Comparison of ENCODE assay signal across 10 mouse cellular contexts in genomic region chr3:94364154-94364526, GRCm38 (mm10). TPM values are rescaled to one million over a fixed set of nuclear protein-coding genes. Genes with fewer than 3 reads are reported as not detected.
DNase-seq lines count a peak whose midpoint lies in the region; ATAC-seq and TF ChIP-seq lines count a peak whose summit lies in the region.
"Had no signal": no experiment of that assay in that cellular context is flagged by ENCODE, and none has a peak within 500 bp of the region (broad histone marks: within the 10 kb centered on the region; RNA-seq: fewer than 3 reads in every experiment).

No protein-coding gene starts in this region.

- ATAC-seq in kidney, embryonic 14.5 days (ENCODE audit: low FRiP score, low TSS enrichment) = peak; percentile 47
- ATAC-seq in hindbrain, embryonic 11.5 days (ENCODE audit: low FRiP score) = peak; percentile 64
- ATAC-seq in midbrain, embryonic 12.5 days (ENCODE audit: low FRiP score, low read depth) = no peak; the same call in none of the 2 replicates
- ATAC-seq: Patski had no signal

- peak overlapping the region; percentile 74 for H3K9ac ChIP-seq in kidney, embryonic 14.5 days (ENCODE audit: low read depth, low read length)
- H3K9ac ChIP-seq in hindbrain, embryonic 11.5 days (ENCODE audit: low read depth, low read length) = peak overlapping the region; percentile 81
- H3K9ac ChIP-seq in midbrain, embryonic 12.5 days (replicated peaks) = peak overlapping the region; percentile 80

- no peak overlapping the region for H3K27ac ChIP-seq in kidney, embryonic 14.5 days (ENCODE audit: low read depth, low read length)
- no peak overlapping the region for H3K27ac ChIP-seq in cortical plate, adult 2 months (ENCODE audit: insufficient read depth, low read length)
- no peak overlapping the region for H3K27ac ChIP-seq in hindbrain, embryonic 11.5 days (ENCODE audit: low read depth, low read length)
- peak overlapping the region; percentile 63 for H3K27ac ChIP-seq in midbrain, embryonic 12.5 days (replicated peaks)

- no peak for TF ChIP-seq POLR2A in cortical plate, adult 2 months (IDR thresholded peaks at IDR 0.05; ENCODE audit: extremely low read depth, insufficient read depth, low read length)

- peak overlapping the region; percentile 94 for H3K4me2 ChIP-seq in kidney, embryonic 14.5 days (replicated peaks; ENCODE audit: low read depth, low read length)
- peak overlapping the region; percentile 87 for H3K4me2 ChIP-seq in hindbrain, embryonic 11.5 days (replicated peaks; ENCODE audit: low read depth, low read length)
- H3K4me2 ChIP-seq in midbrain, embryonic 12.5 days (replicated peaks) = peak overlapping the region; percentile 90

- H3K27me3 ChIP-seq in kidney, embryonic 14.5 days (ENCODE audit: control insufficient read depth, insufficient read depth, low read length) = peaks cover 24% of the 10 kb centered on the region
- H3K27me3 ChIP-seq in hindbrain, embryonic 11.5 days (ENCODE audit: control insufficient read depth, insufficient read depth, low read length) = peaks cover 8% of the 10 kb centered on the region; the same call in 1 of the 2 replicates
- H3K27me3 ChIP-seq in midbrain, embryonic 12.5 days = peaks cover 48% of the 10 kb centered on the region

- WGBS in kidney, embryonic 14.5 days = 5% methylated on average over 18 of the region's 23 CpGs
- WGBS in hindbrain, embryonic 11.5 days = 6% methylated on average over 16 of the region's 23 CpGs
- 4% methylated on average over 23 of the region's 23 CpGs for WGBS in midbrain, embryonic 12.5 days

- no peak for DNase-seq in kidney, postnatal 4 days
- DNase-seq in hindbrain, embryonic 11.5 days (ENCODE audit: low spot score) = no peak
- DNase-seq in gastrocnemius, adult 8-10 months (ENCODE audit: low spot score in 2 of 2) = no peak
- no peak for DNase-seq in adrenal gland, postnatal 25 days
- DNase-seq in thymus, postnatal 25 days = no peak

- no peak for TF ChIP-seq CTCF in cortical plate, adult 2 months (IDR thresholded peaks at IDR 0.05; ENCODE audit: extremely low read depth, insufficient read depth, low read length)

- no peaks in the 10 kb centered on the region for H3K9me3 ChIP-seq in kidney, embryonic 14.5 days (ENCODE audit: control insufficient read depth, low read length)
- no peaks in the 10 kb centered on the region for H3K9me3 ChIP-seq in hindbrain, embryonic 11.5 days (ENCODE audit: control insufficient read depth, low read length)
- no peaks in the 10 kb centered on the region for H3K9me3 ChIP-seq in midbrain, embryonic 12.5 days

- no peaks in the 10 kb centered on the region for H3K36me3 ChIP-seq in kidney, embryonic 14.5 days (ENCODE audit: control insufficient read depth, insufficient read depth, low read length)
- H3K36me3 ChIP-seq in hindbrain, embryonic 11.5 days (ENCODE audit: control insufficient read depth, insufficient read depth, low read length) = no peaks in the 10 kb centered on the region
- no peaks in the 10 kb centered on the region for H3K36me3 ChIP-seq in midbrain, embryonic 12.5 days

- no peaks in the 10 kb centered on the region for H3K4me1 ChIP-seq in kidney, embryonic 14.5 days (ENCODE audit: control insufficient read depth, insufficient read depth, low read length)
- H3K4me1 ChIP-seq in cortical plate, adult 2 months (ENCODE audit: control insufficient read depth, insufficient read depth, low read length) = no peaks in the 10 kb centered on the region
- no peaks in the 10 kb centered on the region for H3K4me1 ChIP-seq in hindbrain, embryonic 11.5 days (replicated peaks; ENCODE audit: control insufficient read depth, insufficient read depth, low read length)
- H3K4me1 ChIP-seq in midbrain, embryonic 12.5 days = peaks cover 11% of the 10 kb centered on the region; the same call in 1 of the 2 replicates

- peak overlapping the region; percentile 57 for H3K4me3 ChIP-seq in kidney, embryonic 14.5 days (ENCODE audit: low read length)
- H3K4me3 ChIP-seq in cortical plate, adult 2 months (ENCODE audit: insufficient read depth, low read length) = peak overlapping the region; percentile 36; the same call in 1 of the 2 replicates
- peak overlapping the region; percentile 44 for H3K4me3 ChIP-seq in hindbrain, embryonic 11.5 days (ENCODE audit: low read depth, low read length)
- H3K4me3 ChIP-seq in midbrain, embryonic 12.5 days = peak overlapping the region; percentile 53

RNA-seq across cellular contexts. Expression of gene C2cd4d, which starts 1.9 kb away (rescaled TPM):
- 1.0 and 1.5 TPM in 2 replicates for polyA plus RNA-seq in kidney, embryonic 14.5 days (2014; fragmentation: Nextera tagmentation; extraction: Ambion mirVana)
- polyA plus RNA-seq in cortical plate, adult 2 months (2012; rRNA removed) = 0.61 and 0.70 TPM in 2 replicates
- polyA plus RNA-seq in hindbrain, embryonic 11.5 days (2014; fragmentation: Nextera tagmentation; extraction: Ambion mirVana) = 1.4 and 2.1 TPM in 2 replicates
- 1.9 and 3.3 TPM in 2 replicates for polyA plus RNA-seq in midbrain, embryonic 12.5 days (2016; fragmentation: Nextera tagmentation; extraction: Ambion mirVana)
- not detected for total RNA-seq in gastrocnemius, adult 8-10 months (2022)
- 0.49 TPM in 1 of 2 replicates, not detected in the other for total RNA-seq in adrenal gland, postnatal 25 days (2021)
- total RNA-seq: gastrocnemius, adult 18-20 months had no signal
- polyA plus RNA-seq: Patski had no signal

RNA-seq across cellular contexts. Expression of gene Rorc, which starts 8.5 kb away (rescaled TPM):
- 3.4 and 6.1 TPM in 2 replicates for polyA plus RNA-seq in kidney, embryonic 14.5 days (2014; fragmentation: Nextera tagmentation; extraction: Ambion mirVana)
- polyA plus RNA-seq in cortical plate, adult 2 months (2012; rRNA removed) = 1.9 and 2.0 TPM in 2 replicates
- 0.08 and 0.21 TPM in 2 replicates for polyA plus RNA-seq in hindbrain, embryonic 11.5 days (2014; fragmentation: Nextera tagmentation; extraction: Ambion mirVana)
- polyA plus RNA-seq in midbrain, embryonic 12.5 days (2016; fragmentation: Nextera tagmentation; extraction: Ambion mirVana) = 0.18 and 0.28 TPM in 2 replicates
- total RNA-seq in gastrocnemius, adult 8-10 months (2022) = 100 to 1,000 TPM in 3 of 4 experiments, 10 to 100 TPM in 1; 97.2 to 109 (median 105) TPM
- total RNA-seq in adrenal gland, postnatal 25 days (2021) = 13.9 and 19.0 TPM in 2 replicates

RNA-seq across cellular contexts. Expression of gene Them5, which starts 22.2 kb away (rescaled TPM):
- polyA plus RNA-seq in kidney, embryonic 14.5 days (2014; fragmentation: Nextera tagmentation; extraction: Ambion mirVana) = not detected in 2 replicates
- not detected in 2 replicates for polyA plus RNA-seq in cortical plate, adult 2 months (2012; rRNA removed)
- polyA plus RNA-seq in hindbrain, embryonic 11.5 days (2014; fragmentation: Nextera tagmentation; extraction: Ambion mirVana) = 0.11 TPM in 1 of 2 replicates, not detected in the other
- polyA plus RNA-seq in midbrain, embryonic 12.5 days (2016; fragmentation: Nextera tagmentation; extraction: Ambion mirVana) = not detected in 2 replicates
- total RNA-seq in gastrocnemius, adult 8-10 months (2022) = not detected
- total RNA-seq in adrenal gland, postnatal 25 days (2021) = not detected in 2 replicates
- total RNA-seq: gastrocnemius, adult 18-20 months had no signal

RNA-seq across cellular contexts. Expression of gene Lingo4, which starts 34.2 kb away (rescaled TPM):
- polyA plus RNA-seq in kidney, embryonic 14.5 days (2014; fragmentation: Nextera tagmentation; extraction: Ambion mirVana) = 0.17 and 0.24 TPM in 2 replicates
- 0.46 and 0.51 TPM in 2 replicates for polyA plus RNA-seq in cortical plate, adult 2 months (2012; rRNA removed)
- polyA plus RNA-seq in hindbrain, embryonic 11.5 days (2014; fragmentation: Nextera tagmentation; extraction: Ambion mirVana) = 0.22 and 0.32 TPM in 2 replicates
- polyA plus RNA-seq in midbrain, embryonic 12.5 days (2016; fragmentation: Nextera tagmentation; extraction: Ambion mirVana) = 0.68 and 0.71 TPM in 2 replicates
- total RNA-seq in gastrocnemius, adult 8-10 months (2022) = under 1 TPM; 0.29 to 0.40 (median 0.33) TPM
- total RNA-seq in adrenal gland, postnatal 25 days (2021) = 0.76 and 0.90 TPM in 2 replicates

RNA-seq across cellular contexts. Expression of gene Tdrkh, which starts 48.9 kb away (rescaled TPM):
- 13.1 and 13.3 TPM in 2 replicates for polyA plus RNA-seq in kidney, embryonic 14.5 days (2014; fragmentation: Nextera tagmentation; extraction: Ambion mirVana)
- polyA plus RNA-seq in cortical plate, adult 2 months (2012; rRNA removed) = 15.2 and 15.5 TPM in 2 replicates
- 51.5 and 58.7 TPM in 2 replicates for polyA plus RNA-seq in hindbrain, embryonic 11.5 days (2014; fragmentation: Nextera tagmentation; extraction: Ambion mirVana)
- 54.7 and 63.6 TPM in 2 replicates for polyA plus RNA-seq in midbrain, embryonic 12.5 days (2016; fragmentation: Nextera tagmentation; extraction: Ambion mirVana)
- 1 to 10 TPM; 5.3 to 6.6 (median 6.1) TPM for total RNA-seq in gastrocnemius, adult 8-10 months (2022)
- total RNA-seq in adrenal gland, postnatal 25 days (2021) = 8.2 and 10.6 TPM in 2 replicates
